Mouse (Mus musculus): ENCODE measurements around the gene Cd300c. TPM values are rescaled to one million over a fixed set of nuclear protein-coding genes. Genes with fewer than 3 reads are reported as not detected.
A peak's percentile ranks its signal among the peaks of the same experiment; 100 is the strongest.
"Not testable (repeated sequence)": the region's sequence is repeated elsewhere in the genome, so short reads cannot be mapped to it uniquely, and the experiment has no call there.

The Cd300c gene
- polyA plus RNA-seq, 1 experiment from 2014 or later: not detected

GRCm38 (mm10) chr11:114931041-114931440 lies 37.9 kb downstream of the Cd300c start:
- Histone ChIP-seq H3K27ac (ENCODE audit: poor library complexity, severe bottlenecking) (no peak overlapping the region), H3K4me1 (replicated peaks) (peaks cover 31% of the 10 kb centered on the region), H3K9ac (no peak overlapping the region), H3K27me3 (replicated peaks) (no peaks in the 10 kb centered on the region), H3K4me3 (no peak overlapping the region), H3K4me2 (no peak overlapping the region), H3K36me3 (no peaks in the 10 kb centered on the region), H3K9me3 (replicated peaks) (no peaks in the 10 kb centered on the region)
- ATAC-seq (ENCODE audit: insufficient number of reproducible peaks, low FRiP score): no peak
- WGBS: 83% methylated on average over 5 of the region's 5 CpGs

GRCm38 (mm10) chr11:114929581-114929980 lies 39.4 kb downstream of the Cd300c start:
- Histone ChIP-seq H3K9me3 (replicated peaks) (no peaks in the 10 kb centered on the region), H3K4me1 (replicated peaks) (peaks cover 31% of the 10 kb centered on the region), H3K9ac (no peak overlapping the region), H3K27ac (ENCODE audit: poor library complexity, severe bottlenecking) (peak overlapping the region; percentile 70; the same call in 1 of the 2 replicates), H3K4me2 (no peak overlapping the region), H3K36me3 (no peaks in the 10 kb centered on the region), H3K4me3 (no peak overlapping the region), H3K27me3 (replicated peaks) (no peaks in the 10 kb centered on the region)
- ATAC-seq (ENCODE audit: insufficient number of reproducible peaks, low FRiP score): no peak
- WGBS: 58% methylated on average over 2 of the region's 2 CpGs

- no peak overlapping the region for H3K4me3 ChIP-seq
- H3K27ac ChIP-seq (ENCODE audit: poor library complexity, severe bottlenecking): no peak overlapping the region
- no peak overlapping the region for H3K9ac ChIP-seq
- H3K4me1 ChIP-seq (replicated peaks): peaks cover 10% of the 10 kb centered on the region
- no peaks in the 10 kb centered on the region for H3K27me3 ChIP-seq (replicated peaks)
- ATAC-seq (ENCODE audit: insufficient number of reproducible peaks, low FRiP score): no peak
- peaks cover 5% of the 10 kb centered on the region; the same call in 1 of the 2 replicates for H3K9me3 ChIP-seq (replicated peaks)
- no peaks in the 10 kb centered on the region for H3K36me3 ChIP-seq
- WGBS: 61% methylated on average over 4 of the region's 4 CpGs
- H3K4me2 ChIP-seq: no peak overlapping the region
Measured at GRCm38 (mm10) chr11:114923961-114924360, 45.0 kb downstream of the Cd300c start.

GRCm38 (mm10) chr11:114922439-114922838 lies 46.5 kb downstream of the Cd300c start:
- WGBS: 76% methylated on average over 4 of the region's 4 CpGs
- Histone ChIP-seq H3K27me3 (replicated peaks) (no peaks in the 10 kb centered on the region), H3K4me2 (no peak overlapping the region), H3K9ac (no peak overlapping the region), H3K9me3 (replicated peaks) (peaks cover 6% of the 10 kb centered on the region; the same call in 1 of the 2 replicates), H3K36me3 (no peaks in the 10 kb centered on the region), H3K4me3 (no peak overlapping the region), H3K4me1 (replicated peaks) (no peaks in the 10 kb centered on the region), H3K27ac (ENCODE audit: poor library complexity, severe bottlenecking) (no peak overlapping the region)
- ATAC-seq (ENCODE audit: insufficient number of reproducible peaks, low FRiP score): no peak

- Histone ChIP-seq H3K9ac (no peak overlapping the region), H3K27ac (ENCODE audit: poor library complexity, severe bottlenecking) (no peak overlapping the region), H3K4me1 (replicated peaks) (peaks cover 15% of the 10 kb centered on the region), H3K4me3 (no peak overlapping the region), H3K4me2 (no peak overlapping the region), H3K9me3 (replicated peaks) (peaks cover 3% of the 10 kb centered on the region; the same call in 1 of the 2 replicates), H3K27me3 (replicated peaks) (no peaks in the 10 kb centered on the region), H3K36me3 (no peaks in the 10 kb centered on the region)
- WGBS: 65% methylated on average over 6 of the region's 6 CpGs
- no peak for ATAC-seq (ENCODE audit: insufficient number of reproducible peaks, low FRiP score)
Measured at GRCm38 (mm10) chr11:114917120-114917519, 51.8 kb downstream of the Cd300c start.

GRCm38 (mm10) chr11:114914978-114915377 lies 54.0 kb downstream of the Cd300c start:
- Histone ChIP-seq H3K9me3 (replicated peaks) (peaks cover 3% of the 10 kb centered on the region; the same call in 1 of the 2 replicates), H3K27me3 (replicated peaks) (no peaks in the 10 kb centered on the region), H3K4me1 (replicated peaks) (peaks cover 15% of the 10 kb centered on the region), H3K4me2 (no peak overlapping the region), H3K9ac (no peak overlapping the region), H3K36me3 (no peaks in the 10 kb centered on the region), H3K27ac (ENCODE audit: poor library complexity, severe bottlenecking) (no peak overlapping the region), H3K4me3 (no peak overlapping the region)
- no peak for ATAC-seq (ENCODE audit: insufficient number of reproducible peaks, low FRiP score)
- WGBS: 21% methylated on average over 7 of the region's 7 CpGs

GRCm38 (mm10) chr11:114912847-114913246 lies 56.1 kb downstream of the Cd300c start:
- ATAC-seq (ENCODE audit: insufficient number of reproducible peaks, low FRiP score): peak; percentile 18; the same call in 1 of the 2 replicates
- Histone ChIP-seq H3K27me3 (replicated peaks) (no peaks in the 10 kb centered on the region), H3K4me3 (no peak overlapping the region), H3K36me3 (no peaks in the 10 kb centered on the region), H3K4me2 (no peak overlapping the region), H3K27ac (ENCODE audit: poor library complexity, severe bottlenecking) (no peak overlapping the region), H3K9me3 (replicated peaks) (no peaks in the 10 kb centered on the region), H3K4me1 (replicated peaks) (peaks cover 15% of the 10 kb centered on the region), H3K9ac (no peak overlapping the region)
- WGBS: 4% methylated on average over 9 of the region's 9 CpGs

- not testable (repeated sequence) for ATAC-seq (ENCODE audit: insufficient number of reproducible peaks, low FRiP score); H3K36me3 ChIP-seq; H3K9ac ChIP-seq; H3K4me2 ChIP-seq; H3K4me1 ChIP-seq (replicated peaks); H3K9me3 ChIP-seq (replicated peaks); H3K27me3 ChIP-seq (replicated peaks); H3K4me3 ChIP-seq; H3K27ac ChIP-seq (ENCODE audit: poor library complexity, severe bottlenecking)
- WGBS: 32% methylated on average over 3 of the region's 3 CpGs
Measured at GRCm38 (mm10) chr11:114909538-114909937, 59.4 kb downstream of the Cd300c start.

- H3K27me3 ChIP-seq (replicated peaks): no peaks in the 10 kb centered on the region
- H3K9ac ChIP-seq: no peak overlapping the region
- 37% methylated on average over 4 of the region's 4 CpGs for WGBS
- H3K4me3 ChIP-seq: no peak overlapping the region
- H3K36me3 ChIP-seq: no peaks in the 10 kb centered on the region
- H3K9me3 ChIP-seq (replicated peaks): no peaks in the 10 kb centered on the region
- ATAC-seq (ENCODE audit: insufficient number of reproducible peaks, low FRiP score): no peak
- no peak overlapping the region for H3K4me2 ChIP-seq
- no peak overlapping the region for H3K27ac ChIP-seq (ENCODE audit: poor library complexity, severe bottlenecking)
- 0 out of 2 replicates have a peak, but pooled peaks cover 6% of the 10 kb centered on the region for H3K4me1 ChIP-seq (replicated peaks)
Measured at GRCm38 (mm10) chr11:114908086-114908485, 60.9 kb downstream of the Cd300c start.

GRCm38 (mm10) chr11:114907567-114907966 lies 61.4 kb downstream of the Cd300c start:
- no peaks in the 10 kb centered on the region for H3K36me3 ChIP-seq
- H3K9me3 ChIP-seq (replicated peaks): no peaks in the 10 kb centered on the region
- H3K9ac ChIP-seq: no peak overlapping the region
- no peaks in the 10 kb centered on the region for H3K27me3 ChIP-seq (replicated peaks)
- no peak for ATAC-seq (ENCODE audit: insufficient number of reproducible peaks, low FRiP score)
- 0 out of 2 replicates have a peak, but pooled peaks cover 1% of the 10 kb centered on the region for H3K4me1 ChIP-seq (replicated peaks)
- H3K27ac ChIP-seq (ENCODE audit: poor library complexity, severe bottlenecking): no peak overlapping the region
- H3K4me2 ChIP-seq: no peak overlapping the region
- WGBS: 61% methylated on average over 4 of the region's 4 CpGs
- no peak overlapping the region for H3K4me3 ChIP-seq

All from heart, embryonic 12.5 days (tissue).